Mouse (Mus musculus): Measurements from ENCODE around the gene Plagl2. TPM values are rescaled to one million over a fixed set of nuclear protein-coding genes. Genes with fewer than 3 reads are reported as not detected.

Gene Plagl2
- polyA plus RNA-seq, 1 experiment from 2014 or later, result 7.6 TPM

DNA sequence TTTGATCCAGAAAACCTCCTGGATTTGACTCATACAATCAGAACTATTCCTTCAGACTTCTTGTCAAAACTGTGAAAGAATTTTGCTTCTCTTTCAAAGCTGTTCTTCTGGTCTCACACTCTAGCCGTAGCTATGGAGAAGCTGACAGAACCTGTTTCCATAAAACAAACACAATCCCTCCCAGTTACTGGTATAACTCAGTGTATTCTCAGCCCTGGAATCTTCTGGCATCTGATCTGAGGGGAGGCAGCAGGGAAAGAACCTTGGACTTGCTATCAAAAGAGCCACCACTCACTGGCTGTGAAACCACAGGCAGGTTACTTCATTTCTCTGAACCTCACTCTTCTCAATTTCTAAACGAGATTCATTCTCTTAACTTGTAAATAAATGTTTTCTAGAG is 2.8 kb downstream of the Plagl2 start:
- peak overlapping the region; percentile 100; the same call in 1 of the 2 replicates for H3K9ac ChIP-seq
- peaks cover 25% of the 10 kb centered on the region for H3K36me3 ChIP-seq
- peak overlapping the region; percentile 96 for H3K27ac ChIP-seq
- no peaks in the 10 kb centered on the region for H3K9me3 ChIP-seq (replicated peaks)
- H3K4me1 ChIP-seq (replicated peaks), result peaks cover 45% of the 10 kb centered on the region
- H3K4me3 ChIP-seq, result no peak overlapping the region
- WGBS, result 55% methylated on average over 2 of the region's 2 CpGs
- no peaks in the 10 kb centered on the region for H3K27me3 ChIP-seq
- H3K4me2 ChIP-seq, result peak overlapping the region; percentile 83
- no peak for ATAC-seq (replicated peaks; ENCODE audit: insufficient number of reproducible peaks, insufficient read depth, low FRiP score, low read depth)

DNA sequence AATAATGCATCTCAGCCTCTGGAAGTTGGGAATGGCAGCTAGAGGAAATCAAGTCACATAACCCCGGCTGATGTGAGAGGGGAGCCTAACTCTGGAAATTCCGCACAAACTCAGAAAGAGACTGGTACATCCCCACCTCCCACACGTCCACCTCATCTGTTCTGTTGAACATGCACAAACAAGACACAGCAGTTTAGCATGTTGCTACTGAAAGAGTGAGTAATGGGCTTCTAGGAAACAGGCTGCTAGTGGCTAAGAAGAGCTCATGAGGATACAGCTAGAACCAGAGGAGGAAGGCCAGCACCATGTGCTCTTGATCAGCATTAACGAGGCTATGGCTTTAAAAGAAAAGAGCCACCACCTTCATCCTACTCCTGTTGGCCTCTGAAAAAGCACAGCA is 3.3 kb downstream of the Plagl2 start:
- Histone ChIP-seq H3K27me3 (no peaks in the 10 kb centered on the region), H3K9ac (peak overlapping the region; percentile 100; the same call in 1 of the 2 replicates), H3K4me3 (no peak overlapping the region), H3K9me3 (replicated peaks) (no peaks in the 10 kb centered on the region), H3K4me1 (replicated peaks) (peaks cover 43% of the 10 kb centered on the region), H3K4me2 (no peak overlapping the region), H3K27ac (peak overlapping the region; percentile 96; the same call in 1 of the 2 replicates), H3K36me3 (peaks cover 29% of the 10 kb centered on the region)
- no peak for ATAC-seq (replicated peaks; ENCODE audit: insufficient number of reproducible peaks, insufficient read depth, low FRiP score, low read depth)
- WGBS, result 70% methylated on average over 4 of the region's 4 CpGs

DNA sequence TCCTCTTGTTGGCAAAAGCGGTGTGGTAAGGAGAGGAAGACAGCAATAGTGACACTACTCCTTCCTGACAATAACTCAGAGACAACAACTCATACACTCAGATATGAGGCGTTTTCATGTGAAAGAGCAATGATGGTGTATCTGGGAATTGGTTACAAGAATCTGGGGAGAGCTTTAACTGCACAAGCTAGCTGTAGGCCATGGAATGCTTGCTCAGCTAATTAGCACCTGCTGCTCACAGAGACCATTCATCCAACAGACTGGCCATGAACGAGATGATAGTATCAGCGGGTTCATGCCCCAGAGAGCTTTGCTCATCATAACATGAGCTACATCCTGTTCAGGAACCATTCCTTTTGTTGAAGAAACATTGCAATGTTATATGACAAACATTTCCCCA is 4.0 kb downstream of the Plagl2 start:
- H3K9me3 ChIP-seq (replicated peaks), result no peaks in the 10 kb centered on the region
- H3K36me3 ChIP-seq, result peaks cover 34% of the 10 kb centered on the region
- no peak overlapping the region for H3K27ac ChIP-seq
- no peaks in the 10 kb centered on the region for H3K27me3 ChIP-seq
- no peak overlapping the region for H3K4me2 ChIP-seq
- H3K9ac ChIP-seq, result no peak overlapping the region
- WGBS, result 67% methylated on average over 4 of the region's 4 CpGs
- no peak for ATAC-seq (replicated peaks; ENCODE audit: insufficient number of reproducible peaks, insufficient read depth, low FRiP score, low read depth)
- H3K4me1 ChIP-seq (replicated peaks), result peaks cover 38% of the 10 kb centered on the region
- H3K4me3 ChIP-seq, result no peak overlapping the region

DNA sequence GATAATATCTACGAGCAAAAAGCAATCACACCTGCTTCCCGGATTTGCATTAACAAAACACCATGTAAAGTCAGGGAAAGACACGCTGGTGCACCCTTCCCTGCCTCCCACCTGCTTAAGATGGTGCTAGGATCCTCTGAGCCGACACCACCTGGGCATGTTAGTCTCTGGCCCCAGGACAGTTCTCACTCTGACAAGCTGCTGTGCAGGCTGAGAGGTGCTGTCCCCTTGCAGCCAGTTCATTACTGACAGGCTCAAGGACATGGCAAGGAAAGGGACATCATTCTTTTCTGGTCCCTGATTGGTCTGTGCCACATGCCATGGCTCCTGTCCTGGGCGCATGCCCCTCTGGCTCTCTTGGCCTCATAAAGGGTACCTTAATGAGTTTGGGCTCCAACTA is 12.7 kb downstream of the Plagl2 start:
- 68% methylated on average over 5 of the region's 5 CpGs for WGBS
- H3K9me3 ChIP-seq (replicated peaks), result no peaks in the 10 kb centered on the region
- 0 out of 2 replicates have a peak overlapping the region, but pooled peaks have one; percentile 4 for H3K27ac ChIP-seq
- H3K4me3 ChIP-seq, result no peak overlapping the region
- ATAC-seq (replicated peaks; ENCODE audit: insufficient number of reproducible peaks, insufficient read depth, low FRiP score, low read depth), result no peak
- no peak overlapping the region for H3K9ac ChIP-seq
- H3K36me3 ChIP-seq, result peaks cover 53% of the 10 kb centered on the region
- no peak overlapping the region for H3K4me2 ChIP-seq
- no peaks in the 10 kb centered on the region for H3K27me3 ChIP-seq
- H3K4me1 ChIP-seq (replicated peaks), result peaks cover 27% of the 10 kb centered on the region

DNA sequence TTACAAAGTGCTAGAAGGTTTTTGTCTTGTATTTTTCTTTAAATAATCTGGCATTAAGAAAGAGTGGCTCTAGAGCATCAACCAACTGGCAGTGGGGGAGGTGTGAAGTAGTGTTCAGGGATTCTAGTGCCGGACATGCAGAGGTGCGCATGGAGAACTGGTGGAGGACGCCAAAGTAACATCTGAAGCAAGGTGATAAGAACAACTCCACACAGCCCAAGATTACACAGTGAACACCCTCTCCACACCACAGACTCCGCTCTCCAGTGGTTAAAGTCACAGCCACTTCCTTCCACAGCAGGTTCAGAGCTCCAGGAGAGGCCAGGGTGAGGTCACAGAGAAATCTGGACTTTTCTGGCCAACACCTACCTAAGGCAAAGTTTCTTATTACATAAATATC is 13.3 kb downstream of the Plagl2 start:
- Histone ChIP-seq H3K9me3 (replicated peaks) (no peaks in the 10 kb centered on the region), H3K4me2 (no peak overlapping the region), H3K9ac (no peak overlapping the region), H3K4me3 (no peak overlapping the region), H3K27ac (no peak overlapping the region), H3K36me3 (peaks cover 48% of the 10 kb centered on the region), H3K27me3 (no peaks in the 10 kb centered on the region), H3K4me1 (replicated peaks) (peaks cover 27% of the 10 kb centered on the region)
- 55% methylated on average over 4 of the region's 4 CpGs for WGBS
- ATAC-seq (replicated peaks; ENCODE audit: insufficient number of reproducible peaks, insufficient read depth, low FRiP score, low read depth), result no peak

DNA sequence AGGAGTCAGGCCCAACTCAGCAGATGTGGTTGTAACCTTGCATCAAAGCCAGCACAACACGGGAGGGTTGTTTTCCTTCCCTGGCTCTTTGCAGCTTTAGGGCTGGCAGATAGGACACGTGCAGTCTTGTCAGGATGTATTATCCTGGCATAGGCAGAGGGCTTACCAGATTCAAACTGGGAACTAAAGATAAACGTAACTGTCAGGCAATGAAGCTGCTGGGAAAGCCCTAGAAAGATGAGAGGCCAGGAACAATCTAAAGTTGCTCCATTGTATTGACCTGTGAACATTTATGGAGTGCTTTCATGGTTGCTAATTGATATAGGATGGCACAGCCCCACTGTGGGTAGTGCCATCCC is 15.7 kb downstream of the Plagl2 start:
- peaks cover 27% of the 10 kb centered on the region for H3K4me1 ChIP-seq (replicated peaks)
- peak overlapping the region; percentile 77 for H3K4me2 ChIP-seq
- H3K27me3 ChIP-seq, result no peaks in the 10 kb centered on the region
- peak overlapping the region; percentile 60 for H3K4me3 ChIP-seq
- peaks cover 26% of the 10 kb centered on the region for H3K36me3 ChIP-seq
- no peaks in the 10 kb centered on the region for H3K9me3 ChIP-seq (replicated peaks)
- WGBS, result 9% methylated on average over 3 of the region's 3 CpGs
- H3K27ac ChIP-seq, result no peak overlapping the region
- no peak for ATAC-seq (replicated peaks; ENCODE audit: insufficient number of reproducible peaks, insufficient read depth, low FRiP score, low read depth)
- peak overlapping the region; percentile 68 for H3K9ac ChIP-seq

DNA sequence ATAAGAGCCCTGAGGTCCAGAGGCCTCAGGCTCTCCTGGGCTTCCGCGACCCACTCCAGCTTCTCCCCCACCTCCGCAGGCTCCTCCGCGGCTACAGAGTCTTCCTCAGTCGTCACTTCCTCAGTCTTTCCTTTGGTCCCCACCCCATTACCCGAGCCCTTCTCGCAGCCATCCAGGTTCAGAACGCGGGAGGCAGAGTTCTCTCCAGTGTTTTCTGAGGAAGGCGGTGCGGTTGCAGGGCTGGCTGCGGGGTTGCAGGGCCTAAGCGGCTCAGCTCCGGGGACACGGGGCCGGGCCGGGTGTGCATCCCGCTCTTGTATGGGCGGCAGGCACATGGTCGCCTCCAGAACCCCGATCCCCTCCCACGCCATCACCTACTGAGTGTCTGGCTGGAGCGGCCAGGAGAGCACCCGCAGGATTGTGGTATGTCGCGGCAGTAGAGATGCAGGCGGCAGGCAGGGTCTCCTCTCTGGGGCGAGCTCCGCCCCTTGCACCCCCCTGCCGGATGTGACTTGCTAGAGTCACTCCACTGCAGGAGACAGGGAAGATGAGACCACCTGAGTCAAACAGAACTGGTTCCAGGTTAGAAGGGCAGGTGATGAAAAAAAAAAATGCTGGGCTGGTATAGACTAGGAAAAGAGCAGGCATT is 16.2 kb downstream of the Plagl2 start, which contains the start of gene Tspyl3:
Tspyl3 (minus strand) TSS at position 496 of the 649 bp plus-strand sequence.
- peak within 1 kb of the TSS; percentile 77 for H3K4me2 ChIP-seq
- under 1% methylated on average over 31 of the region's 31 CpGs for WGBS
- peaks cover 21% of the 10 kb centered on the region for H3K36me3 ChIP-seq
- peak within 1 kb of the TSS; percentile 60 for H3K4me3 ChIP-seq
- H3K27me3 ChIP-seq, result no peaks in the 10 kb centered on the region
- H3K27ac ChIP-seq, result peak within 1 kb of the TSS; percentile 52
- peak within 1 kb of the TSS; percentile 68 for H3K9ac ChIP-seq
- H3K9me3 ChIP-seq (replicated peaks), result no peaks in the 10 kb centered on the region
- ATAC-seq (replicated peaks; ENCODE audit: insufficient number of reproducible peaks, insufficient read depth, low FRiP score, low read depth), result peak; percentile 63; the same call in 1 of the 2 replicates
- peaks cover 25% of the 10 kb centered on the region for H3K4me1 ChIP-seq (replicated peaks)

DNA sequence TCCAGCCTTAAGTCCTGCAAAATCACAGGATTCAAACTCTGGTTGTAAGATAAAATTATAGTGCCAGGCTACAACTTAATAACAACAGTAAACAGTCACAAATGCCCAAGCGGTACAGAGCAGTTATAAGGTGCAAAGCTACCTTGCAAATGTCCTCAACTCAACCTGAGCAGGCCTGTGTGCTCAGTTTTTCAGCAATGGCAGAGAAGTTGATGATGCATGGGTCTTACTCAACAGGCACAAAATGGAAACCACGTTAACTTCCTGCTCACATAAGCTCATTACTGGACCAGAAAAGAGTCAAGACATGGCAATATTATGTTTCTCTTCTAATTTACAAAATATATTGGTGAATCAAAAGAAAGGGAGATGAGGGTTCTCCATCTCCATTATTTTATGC is 18.7 kb downstream of the Plagl2 start:
- H3K36me3 ChIP-seq, result no peaks in the 10 kb centered on the region
- H3K9ac ChIP-seq, result no peak overlapping the region
- 87% methylated on average over 2 of the region's 2 CpGs for WGBS
- H3K27ac ChIP-seq, result no peak overlapping the region
- peaks cover 15% of the 10 kb centered on the region for H3K4me1 ChIP-seq (replicated peaks)
- no peak for ATAC-seq (replicated peaks; ENCODE audit: insufficient number of reproducible peaks, insufficient read depth, low FRiP score, low read depth)
- H3K4me2 ChIP-seq, result no peak overlapping the region
- H3K27me3 ChIP-seq, result no peaks in the 10 kb centered on the region
- H3K9me3 ChIP-seq (replicated peaks), result no peaks in the 10 kb centered on the region
- H3K4me3 ChIP-seq, result no peak overlapping the region

DNA sequence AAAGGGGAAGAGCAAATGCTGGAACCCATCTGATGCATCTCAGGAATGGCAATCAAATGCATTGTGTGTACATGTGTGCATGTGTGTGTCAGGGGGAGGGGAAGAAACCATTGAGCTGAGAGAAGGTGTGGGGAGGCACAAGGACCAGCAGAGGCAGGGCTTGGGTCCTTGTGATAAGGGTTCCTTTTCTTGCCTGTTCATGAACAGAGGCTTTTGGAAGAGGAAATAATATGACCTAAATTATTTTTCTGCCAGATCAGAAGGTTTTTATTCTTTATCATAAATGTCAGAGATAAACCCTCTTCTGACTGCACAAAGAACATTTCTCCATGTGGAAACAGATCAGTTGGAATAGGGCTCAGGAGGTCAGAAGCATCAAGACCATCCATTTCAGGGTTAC is 19.1 kb downstream of the Plagl2 start:
- Histone ChIP-seq H3K27me3 (no peaks in the 10 kb centered on the region), H3K9me3 (replicated peaks) (no peaks in the 10 kb centered on the region), H3K36me3 (no peaks in the 10 kb centered on the region), H3K9ac (no peak overlapping the region), H3K4me1 (replicated peaks) (peaks cover 15% of the 10 kb centered on the region), H3K4me3 (no peak overlapping the region), H3K27ac (no peak overlapping the region), H3K4me2 (no peak overlapping the region)
- ATAC-seq (replicated peaks; ENCODE audit: insufficient number of reproducible peaks, insufficient read depth, low FRiP score, low read depth), result no peak

DNA sequence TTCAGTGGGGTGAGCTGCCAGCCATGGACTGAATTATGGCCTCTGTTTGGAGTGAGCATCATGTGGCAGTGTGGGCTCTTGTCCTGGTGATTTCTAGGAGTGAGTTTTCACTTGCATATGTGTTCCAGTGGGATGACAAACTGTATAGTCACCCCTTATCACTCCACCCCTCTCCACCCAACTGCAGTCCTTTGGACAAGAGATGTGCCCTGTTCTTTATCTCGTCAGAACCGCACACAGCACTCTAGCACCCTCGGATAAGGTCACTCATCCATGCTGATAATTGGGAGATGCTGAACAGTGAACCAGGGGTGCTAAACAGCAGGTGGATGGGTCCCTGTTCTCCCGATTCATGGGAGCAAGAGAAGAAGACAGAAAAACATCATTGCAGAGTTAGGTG is 19.6 kb downstream of the Plagl2 start:
- H3K4me3 ChIP-seq, result no peak overlapping the region
- no peak overlapping the region for H3K9ac ChIP-seq
- no peaks in the 10 kb centered on the region for H3K27me3 ChIP-seq
- no peak overlapping the region for H3K4me2 ChIP-seq
- no peak overlapping the region for H3K27ac ChIP-seq
- no peaks in the 10 kb centered on the region for H3K9me3 ChIP-seq (replicated peaks)
- H3K4me1 ChIP-seq (replicated peaks), result peaks cover 15% of the 10 kb centered on the region
- no peak for ATAC-seq (replicated peaks; ENCODE audit: insufficient number of reproducible peaks, insufficient read depth, low FRiP score, low read depth)
- H3K36me3 ChIP-seq, result no peaks in the 10 kb centered on the region
- 49% methylated on average over 4 of the region's 4 CpGs for WGBS

DNA sequence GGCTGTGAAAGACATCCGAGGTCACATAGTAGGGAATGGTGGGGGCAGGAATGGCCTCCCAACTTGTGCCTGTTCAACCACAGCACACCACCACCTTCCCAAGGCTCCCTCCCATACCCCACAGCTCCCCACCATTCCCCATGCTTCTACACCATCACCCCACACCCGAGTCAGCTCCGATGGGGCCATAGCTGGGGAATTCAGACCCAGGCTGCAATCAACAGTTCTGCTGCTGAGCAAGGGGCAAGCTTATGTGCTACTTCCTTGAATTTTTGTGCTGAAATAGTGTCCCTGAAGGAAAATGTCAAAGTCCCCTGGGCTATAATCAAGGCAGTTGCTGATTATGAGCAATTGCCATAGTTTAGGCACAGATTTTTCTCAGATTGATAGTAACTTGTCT is 22.7 kb downstream of the Plagl2 start:
- Histone ChIP-seq H3K9me3 (replicated peaks) (no peaks in the 10 kb centered on the region), H3K4me3 (no peak overlapping the region), H3K27me3 (no peaks in the 10 kb centered on the region), H3K36me3 (no peaks in the 10 kb centered on the region), H3K9ac (no peak overlapping the region), H3K4me1 (replicated peaks) (peaks cover 12% of the 10 kb centered on the region), H3K4me2 (no peak overlapping the region), H3K27ac (no peak overlapping the region)
- WGBS, result 66% methylated on average over 3 of the region's 3 CpGs
- no peak for ATAC-seq (replicated peaks; ENCODE audit: insufficient number of reproducible peaks, insufficient read depth, low FRiP score, low read depth)

DNA sequence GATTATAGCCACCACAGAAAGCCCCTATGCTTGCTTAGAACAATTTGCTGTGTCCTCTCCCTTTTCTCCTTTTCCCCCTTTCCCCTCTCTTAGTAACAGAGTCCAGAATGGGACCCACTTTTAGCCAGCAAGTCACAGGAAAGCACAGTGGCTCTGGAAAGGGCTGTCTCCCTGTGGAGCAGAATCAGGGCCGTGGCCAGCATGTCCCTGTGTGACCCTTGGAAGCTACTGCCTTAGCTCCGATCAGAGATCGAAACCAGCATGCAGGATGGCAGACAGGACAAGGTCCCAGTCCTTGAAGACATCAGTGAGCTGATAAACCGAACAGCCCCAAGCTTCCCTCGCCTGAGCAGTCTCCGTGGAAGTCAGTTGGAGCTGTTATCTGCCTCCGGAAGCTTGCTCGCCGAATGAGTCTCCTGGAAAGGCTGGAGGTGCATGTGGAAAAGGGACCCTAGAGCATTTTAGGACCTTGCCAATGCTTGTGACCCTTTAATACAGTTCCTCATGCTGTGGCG is 23.3 kb downstream of the Plagl2 start:
- Histone ChIP-seq H3K4me2 (no peak overlapping the region), H3K4me3 (no peak overlapping the region), H3K27me3 (no peaks in the 10 kb centered on the region), H3K9ac (no peak overlapping the region), H3K4me1 (replicated peaks) (peaks cover 12% of the 10 kb centered on the region), H3K27ac (no peak overlapping the region), H3K36me3 (no peaks in the 10 kb centered on the region), H3K9me3 (replicated peaks) (no peaks in the 10 kb centered on the region)
- 53% methylated on average over 10 of the region's 10 CpGs for WGBS
- ATAC-seq (replicated peaks; ENCODE audit: insufficient number of reproducible peaks, insufficient read depth, low FRiP score, low read depth), result no peak
